9 mouse cellular contexts compared by ENCODE assay signal in the genomic region with DNA sequence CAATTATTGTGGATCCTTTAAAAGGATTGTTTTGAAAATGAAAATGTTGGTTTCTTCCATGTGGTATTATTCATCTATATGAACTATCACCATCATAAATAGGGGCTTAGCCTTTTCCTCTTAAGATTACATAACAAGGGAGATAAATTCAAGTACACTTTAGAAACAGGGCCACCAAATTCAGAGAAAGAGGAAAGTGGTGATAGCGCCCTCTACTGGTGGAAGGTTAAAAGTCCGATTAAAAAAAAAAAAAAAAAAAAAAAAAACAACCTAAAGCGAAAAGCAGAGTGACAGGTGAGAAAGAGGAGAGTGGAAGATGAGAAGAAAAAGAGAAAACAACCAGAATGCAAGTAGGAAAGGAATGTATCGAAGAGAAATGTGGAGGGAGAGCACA.
DNase-seq lines count a peak whose midpoint lies in the region; TF ChIP-seq lines count a peak whose summit lies in the region.
"Had no signal": no experiment of that assay in that cellular context is flagged by ENCODE, and none has a peak within 500 bp of the region (broad histone marks: within the 10 kb centered on the region; RNA-seq: fewer than 3 reads in every experiment).

No protein-coding gene starts in this region.

- peak; percentile 64 for TF ChIP-seq RAD21 in CH12.LX (IDR thresholded peaks at IDR 0.05; ENCODE audit: low read depth, low read length)

- peaks cover 17% of the 10 kb centered on the region for H3K9me3 ChIP-seq in CH12.LX (replicated peaks; ENCODE audit: low read length)
- H3K9me3 ChIP-seq: embryonic facial prominence, embryonic 13.5 days; limb, embryonic 13.5 days had no signal

- in situ Hi-C loops in CH12.LX (cut with MboI; ENCODE audit: low pct_ligation_motif_present, low pct_unique_long_range_greater_than_20kb, low sequenced_read_pairs), result loop anchor here (5.0 kb wide), 1 partner anchor 311 kb away; no protein-coding TSS in a partner anchor

- no peak overlapping the region for H3K4me3 ChIP-seq in layer of hippocampus, adult 2 months
- no peak overlapping the region for H3K4me3 ChIP-seq in CH12.LX (replicated peaks in 1 of 3; ENCODE audit: low read depth in 2 of 3, low read length in 2 of 3, poor library complexity in 1 of 3)
- H3K4me3 ChIP-seq: embryonic facial prominence, embryonic 13.5 days; limb, embryonic 13.5 days had no signal

- peaks cover 9 to 35% of the 10 kb centered on the region in 2 experiments for H3K4me1 ChIP-seq in CH12.LX (ENCODE audit: control insufficient read depth in 1 of 2, insufficient read depth in 2 of 2)

- peak in 1 of 2 experiments; percentile 62 for DNase-seq in layer of hippocampus, adult 2 months (ENCODE audit: low spot score in 2 of 2)
- DNase-seq in layer of hippocampus, adult 9-11 months, result no peak
- DNase-seq in CH12.LX (ENCODE audit: extremely low read depth), result peak; percentile 63
- DNase-seq in ZHBTc4 (ENCODE audit: low read depth, low spot score), result peak; percentile 60
- DNase-seq in induced T-regulatory cell, adult 2 months (ENCODE audit: low read depth), result peak; percentile 85
- DNase-seq in right cerebral cortex, postnatal 14 days, result no peak
- no peak for DNase-seq in layer of hippocampus, adult 18-20 months (ENCODE audit: low spot score in 2 of 2)

- H3K27me3 ChIP-seq in CH12.LX (replicated peaks), result no peaks in the 10 kb centered on the region
- H3K27me3 ChIP-seq: embryonic facial prominence, embryonic 13.5 days; limb, embryonic 13.5 days had no signal

- peak; percentile 83 for TF ChIP-seq CTCF in layer of hippocampus, adult 2 months (conservative IDR thresholded peaks at IDR 0.05)
- TF ChIP-seq CTCF in CH12.LX (conservative IDR thresholded peaks at IDR 0.05 in 1 of 2, IDR thresholded peaks at IDR 0.05 in 1 of 2; ENCODE audit: low read depth in 2 of 2, low read length in 2 of 2), result peak in 1 of 2 experiments; percentile 80; a peak in 3 of 4 replicates

- no peak for TF ChIP-seq POLR2A in CH12.LX (IDR thresholded peaks at IDR 0.05; ENCODE audit: low read depth, low read length)

- H3K79me2 ChIP-seq in CH12.LX (replicated peaks; ENCODE audit: control insufficient read depth, extremely low read depth, insufficient read depth, poor library complexity, severe bottlenecking), result no peaks in the 10 kb centered on the region

- dilution Hi-C loops in CH12.LX (cut with MboI; ENCODE audit: extremely low pct_ligation_motif_present, extremely low pct_unique_long_range_greater_than_20kb, low sequenced_read_pairs), result no loop called here

- no peak for TF ChIP-seq EP300 in CH12.LX (IDR thresholded peaks at IDR 0.05; ENCODE audit: low read length)

- 0 out of 2 replicates have a peak overlapping the region, but pooled peaks have one; percentile 51 for H3K27ac ChIP-seq in layer of hippocampus, adult 2 months
- no peak overlapping the region for H3K27ac ChIP-seq in CH12.LX (ENCODE audit: insufficient read depth, low read depth)
- H3K27ac ChIP-seq: embryonic facial prominence, embryonic 13.5 days; limb, embryonic 13.5 days had no signal

- no peak overlapping the region for H3K9ac ChIP-seq in CH12.LX (ENCODE audit: insufficient read depth, low read depth)
- H3K9ac ChIP-seq: embryonic facial prominence, embryonic 13.5 days; limb, embryonic 13.5 days had no signal

- H3K36me3 ChIP-seq in CH12.LX (replicated peaks in 1 of 2; ENCODE audit: control insufficient read depth in 1 of 2, insufficient read depth in 1 of 2, low read length in 1 of 2), result no peaks in the 10 kb centered on the region
- H3K36me3 ChIP-seq: embryonic facial prominence, embryonic 13.5 days; limb, embryonic 13.5 days had no signal

- H3K4me2 ChIP-seq in CH12.LX (ENCODE audit: insufficient read depth, low read depth, poor library complexity, severe bottlenecking), result no peak overlapping the region; the same call in 1 of the 2 replicates
- H3K4me2 ChIP-seq: embryonic facial prominence, embryonic 13.5 days; limb, embryonic 13.5 days had no signal

TF ChIP-seq in CH12.LX, 34 proteins besides CTCF, POLR2A, EP300 and RAD21:
- TF ChIP-seq JUN (IDR thresholded peaks at IDR 0.05; ENCODE audit: insufficient read depth, low read depth, low read length), result no peak
- no peak for TF ChIP-seq SIN3A (IDR thresholded peaks at IDR 0.05; ENCODE audit: low read length)
- no peak for TF ChIP-seq RCOR1 (conservative IDR thresholded peaks at IDR 0.05; ENCODE audit: low read depth, low read length)
- TF ChIP-seq IRF4 (IDR thresholded peaks at IDR 0.05; ENCODE audit: low read depth, low read length), result no peak
- TF ChIP-seq TBP (conservative IDR thresholded peaks at IDR 0.05; ENCODE audit: low read depth, low read length), result no peak
- 0 out of 2 replicates have a peak, but pooled peaks have one; percentile 14 for TF ChIP-seq BHLHE40 (IDR thresholded peaks at IDR 0.05; ENCODE audit: low read depth, low read length)
- no peak for TF ChIP-seq USF2 (conservative IDR thresholded peaks at IDR 0.05; ENCODE audit: low read depth, low read length)
- peak; percentile 22; the same call in 1 of the 2 replicates for TF ChIP-seq ZC3H11A (IDR thresholded peaks at IDR 0.05; ENCODE audit: low read depth, low read length)
- TF ChIP-seq CHD1 (IDR thresholded peaks at IDR 0.05; ENCODE audit: low read depth, low read length), result no peak
- no peak for TF ChIP-seq ETS1 (conservative IDR thresholded peaks at IDR 0.05; ENCODE audit: low read depth, low read length)
- TF ChIP-seq MAZ (IDR thresholded peaks at IDR 0.05; ENCODE audit: low read depth, low read length), result no peak
- TF ChIP-seq POLR2AphosphoS2 (IDR thresholded peaks at IDR 0.05; ENCODE audit: low read depth, low read length), result no peak
- no peak for TF ChIP-seq KAT2A (IDR thresholded peaks at IDR 0.05; ENCODE audit: insufficient replicate concordance, low read length)
- peak; percentile 58 for TF ChIP-seq SMC3 (IDR thresholded peaks at IDR 0.05; ENCODE audit: low read depth, low read length)
- TF ChIP-seq HCFC1 (IDR thresholded peaks at IDR 0.05; ENCODE audit: low read depth, low read length), result peak; percentile 28
- TF ChIP-seq ZKSCAN1 (IDR thresholded peaks at IDR 0.05; ENCODE audit: borderline replicate concordance, low read depth, low read length), result no peak; the same call in 1 of the 2 replicates
- no peak for TF ChIP-seq MEF2A (IDR thresholded peaks at IDR 0.05; ENCODE audit: borderline replicate concordance, low read depth, low read length)
- no peak for TF ChIP-seq E2F4 (IDR thresholded peaks at IDR 0.05; ENCODE audit: insufficient replicate concordance, low read depth, low read length)
- TF ChIP-seq ZMIZ1 (IDR thresholded peaks at IDR 0.05; ENCODE audit: low read depth, low read length), result no peak
- no peak for TF ChIP-seq TCF12 (IDR thresholded peaks at IDR 0.05; ENCODE audit: low read depth, low read length)
- TF ChIP-seq UBTF (IDR thresholded peaks at IDR 0.05; ENCODE audit: low read depth, low read length), result no peak
- TF ChIP-seq ZNF384 (IDR thresholded peaks at IDR 0.05; ENCODE audit: low read depth, low read length), result peak; percentile 100
- no peak for TF ChIP-seq GABPA (IDR thresholded peaks at IDR 0.05; ENCODE audit: insufficient replicate concordance, low read depth, low read length)
- TF ChIP-seq ELF1 (IDR thresholded peaks at IDR 0.05; ENCODE audit: low read depth, low read length), result no peak

Comparison
In these comparisons a context has a peak if more than half of its experiments do, and no peak if none do; other contexts are left out.
1. DNase-seq: peak in CH12.LX (single experiment), ZHBTc4 (single experiment) and induced T-regulatory cell, adult 2 months (single experiment); none in layer of hippocampus, adult 9-11 months (single experiment), right cerebral cortex, postnatal 14 days (single experiment) and layer of hippocampus, adult 18-20 months (0 of 2).